Mouse (Mus musculus): ENCODE results near the gene Epas1.

Epas1 gene

GRCm38 (mm10) chr17:86753130-86753821 is at the start of gene Epas1:
Epas1 (plus strand) TSS chr17:86753700.
- peak; percentile 36; the same call in 1 of the 2 replicates for TF ChIP-seq GATA4 (IDR thresholded peaks at IDR 0.05; ENCODE audit: insufficient replicate concordance, low read length)

DNA sequence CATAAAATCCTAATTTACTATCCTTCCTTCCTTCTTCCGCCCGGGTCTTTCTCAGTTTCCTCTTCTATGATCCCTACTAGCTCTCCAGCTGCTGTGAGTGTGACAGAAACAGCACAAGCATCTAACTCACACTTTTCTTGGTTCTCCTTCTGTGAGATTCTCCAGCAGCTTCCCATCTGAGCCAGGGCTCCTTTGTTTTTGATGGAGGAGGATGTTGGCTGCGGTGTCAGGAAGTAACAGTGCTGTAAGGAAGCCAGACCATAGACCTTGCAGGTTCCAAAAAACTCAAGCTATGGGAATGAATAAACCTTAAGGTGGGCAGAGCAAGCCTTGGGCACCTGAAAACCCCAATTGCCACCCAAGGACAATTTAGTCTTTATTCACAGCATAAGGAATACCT is 48.3 kb upstream of the Epas1 start:
- no peak for TF ChIP-seq GATA4 (IDR thresholded peaks at IDR 0.05; ENCODE audit: insufficient replicate concordance, low read length)

GRCm38 (mm10) chr17:86706467-86706866 is 47.0 kb upstream of the Epas1 start:
- TF ChIP-seq GATA4 (IDR thresholded peaks at IDR 0.05; ENCODE audit: insufficient replicate concordance, low read length) = no peak

- TF ChIP-seq GATA4 (IDR thresholded peaks at IDR 0.05; ENCODE audit: insufficient replicate concordance, low read length) = no peak
These were observed 43.7 kb upstream of the Epas1 start for GRCm38 (mm10) chr17:86709803-86710202.

- TF ChIP-seq GATA4 (IDR thresholded peaks at IDR 0.05; ENCODE audit: insufficient replicate concordance, low read length) = no peak
These were observed 43.1 kb upstream of the Epas1 start for GRCm38 (mm10) chr17:86710379-86710778.

- TF ChIP-seq GATA4 (IDR thresholded peaks at IDR 0.05; ENCODE audit: insufficient replicate concordance, low read length) = peak; percentile 63; the same call in 1 of the 2 replicates
These were observed 41.6 kb upstream of the Epas1 start for GRCm38 (mm10) chr17:86711949-86712348.

GRCm38 (mm10) chr17:86712601-86713000 is 40.9 kb upstream of the Epas1 start:
- TF ChIP-seq GATA4 (IDR thresholded peaks at IDR 0.05; ENCODE audit: insufficient replicate concordance, low read length) = no peak

DNA sequence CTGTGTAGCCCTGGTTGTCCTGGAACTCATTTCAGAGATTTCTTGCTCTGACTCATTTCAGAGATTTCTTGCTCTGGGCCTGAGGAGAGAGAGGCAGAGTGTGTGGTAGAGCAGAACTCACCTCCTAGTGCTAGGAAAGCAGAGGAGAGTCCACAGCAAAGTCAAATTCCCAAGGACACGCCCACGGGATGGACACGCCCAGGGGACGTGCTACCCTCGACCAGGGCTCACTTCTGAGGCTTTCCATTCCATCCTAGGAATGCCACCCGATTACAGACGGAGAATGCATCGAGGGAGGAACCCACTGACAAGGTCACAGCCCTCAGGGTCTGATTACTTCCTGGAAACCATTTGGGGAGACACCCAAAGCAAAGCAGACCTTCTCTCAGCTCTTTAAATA is 39.9 kb upstream of the Epas1 start:
- TF ChIP-seq GATA4 (IDR thresholded peaks at IDR 0.05; ENCODE audit: insufficient replicate concordance, low read length) = no peak

DNA sequence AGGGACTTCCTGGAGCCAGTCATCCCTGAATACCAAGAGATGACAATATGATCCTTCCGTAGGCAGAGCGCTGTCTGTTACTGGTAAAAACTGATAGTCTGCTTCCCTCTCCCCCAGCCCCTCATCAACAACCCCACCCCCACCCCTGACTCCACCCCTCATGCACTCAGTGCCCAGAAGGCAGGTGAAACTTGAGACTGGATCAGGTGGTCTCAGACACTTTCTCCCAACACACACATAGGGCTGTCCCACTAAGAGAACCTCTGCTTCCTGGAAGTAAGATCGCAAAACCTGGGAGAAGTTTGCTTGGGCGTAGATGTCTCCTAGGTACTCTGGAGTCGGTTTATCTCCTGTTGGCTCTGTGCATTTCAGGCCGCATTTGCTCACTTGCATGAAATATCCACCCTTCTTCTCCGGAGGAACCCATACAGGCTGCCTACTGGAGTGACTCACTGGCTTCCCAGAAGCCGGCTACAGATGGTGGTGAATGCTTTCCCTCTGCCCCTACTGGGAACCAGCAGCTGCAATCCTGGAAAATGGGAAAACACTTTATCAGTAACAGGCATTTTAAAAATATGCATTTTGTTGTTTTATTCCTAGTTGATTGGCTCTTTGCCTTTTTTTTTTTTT is 28.6 kb upstream of the Epas1 start:
- TF ChIP-seq GATA4 (IDR thresholded peaks at IDR 0.05; ENCODE audit: insufficient replicate concordance, low read length) = no peak

DNA sequence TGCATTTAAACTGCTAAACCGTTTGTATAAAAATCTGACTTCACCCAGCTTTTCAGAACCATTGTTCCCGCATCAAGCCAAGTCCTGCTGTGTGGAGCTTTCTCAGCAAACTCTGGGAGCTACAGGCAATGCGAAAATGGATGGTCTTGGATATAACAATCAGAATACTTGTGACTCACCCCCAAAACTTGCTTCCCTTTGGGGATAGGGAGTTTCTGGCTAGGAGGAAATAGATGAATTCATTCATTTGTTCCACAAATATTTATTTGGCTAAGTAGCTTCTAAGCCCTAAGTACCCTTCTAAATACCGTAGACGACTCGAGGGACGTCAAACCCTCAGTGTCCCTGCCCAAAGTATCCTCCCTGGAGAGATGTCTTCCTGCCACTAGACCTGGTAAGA is 27.0 kb upstream of the Epas1 start:
- TF ChIP-seq GATA4 (IDR thresholded peaks at IDR 0.05; ENCODE audit: insufficient replicate concordance, low read length) = no peak

GRCm38 (mm10) chr17:86727031-86727430 is 26.5 kb upstream of the Epas1 start:
- no peak for TF ChIP-seq GATA4 (IDR thresholded peaks at IDR 0.05; ENCODE audit: insufficient replicate concordance, low read length)

- no peak for TF ChIP-seq GATA4 (IDR thresholded peaks at IDR 0.05; ENCODE audit: insufficient replicate concordance, low read length)
These were observed 22.2 kb upstream of the Epas1 start for GRCm38 (mm10) chr17:86731273-86731672.

DNA sequence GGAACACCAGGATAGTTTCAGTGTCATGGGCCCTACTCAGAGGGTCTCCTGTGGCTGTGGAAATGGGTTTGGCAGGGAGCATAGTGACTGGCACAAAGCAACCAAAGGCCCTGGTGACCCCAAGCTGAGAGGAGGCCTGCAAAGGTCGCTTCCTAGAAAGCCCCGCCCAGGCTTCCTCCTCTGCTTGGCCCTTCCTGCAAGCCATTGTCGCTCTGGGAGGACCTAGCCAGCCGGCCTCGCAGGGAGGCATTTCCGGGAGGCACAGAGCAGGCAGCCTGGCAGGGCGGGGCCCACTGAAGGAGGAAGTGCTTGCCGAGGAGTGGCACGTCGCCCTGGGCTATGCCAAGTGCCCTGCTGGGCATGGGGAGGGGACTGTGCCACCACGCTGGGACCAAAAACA is 21.5 kb upstream of the Epas1 start:
- peak; percentile 69; the same call in 1 of the 2 replicates for TF ChIP-seq GATA4 (IDR thresholded peaks at IDR 0.05; ENCODE audit: insufficient replicate concordance, low read length)

DNA sequence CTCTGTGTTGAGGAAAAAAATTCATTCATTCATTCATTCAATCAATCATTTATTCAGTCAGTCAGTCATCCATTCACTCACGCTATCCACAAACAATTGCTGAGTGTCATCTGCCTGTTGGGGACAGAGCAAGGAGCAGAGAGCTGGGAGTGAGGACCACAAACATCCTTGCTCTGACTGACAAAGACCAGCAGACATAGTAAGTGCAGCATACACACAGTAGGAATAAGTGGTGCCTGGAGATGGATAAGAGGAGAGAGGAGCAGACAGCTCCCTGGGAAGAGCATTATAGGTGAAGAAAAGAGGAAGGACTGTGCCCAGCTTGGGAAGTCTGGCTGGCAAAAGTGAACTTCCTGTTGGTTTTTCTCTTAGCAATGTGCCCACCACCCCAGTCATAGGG is 21.0 kb upstream of the Epas1 start:
- no peak for TF ChIP-seq GATA4 (IDR thresholded peaks at IDR 0.05; ENCODE audit: insufficient replicate concordance, low read length)

- no peak for TF ChIP-seq GATA4 (IDR thresholded peaks at IDR 0.05; ENCODE audit: insufficient replicate concordance, low read length)
These were observed 19.9 kb upstream of the Epas1 start for GRCm38 (mm10) chr17:86733644-86734043.

DNA sequence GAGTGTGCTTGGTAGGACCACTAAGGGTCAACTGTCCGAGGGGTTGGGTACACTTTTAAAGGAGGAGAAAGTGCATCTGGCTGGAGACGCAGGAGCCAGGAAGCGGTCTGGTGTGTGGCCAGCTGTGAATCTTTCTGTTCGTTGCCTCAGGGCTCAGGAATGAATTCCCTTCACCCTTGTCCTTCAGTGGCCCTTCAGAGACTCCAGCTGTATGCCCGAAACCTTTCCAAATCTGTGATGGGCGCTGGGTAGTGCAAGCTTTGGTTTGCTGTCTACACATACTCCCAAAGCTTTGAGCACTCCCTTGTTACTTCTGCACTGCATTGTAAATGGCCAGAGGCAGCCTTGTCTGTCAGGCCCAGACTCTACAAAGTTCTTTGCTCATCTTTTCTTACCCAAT is 15.0 kb upstream of the Epas1 start:
- TF ChIP-seq GATA4 (IDR thresholded peaks at IDR 0.05; ENCODE audit: insufficient replicate concordance, low read length) = no peak

Measured in liver, adult (tissue).